Mouse (Mus musculus) G1E (cell line): ENCODE data around the gene Whrn.

ENCODE experiments used
- CTCF ChIP-seq: IDR thresholded peaks from 2 replicates; pipeline ENCODE4 v1.5.1; 2012; ENCODE audit warnings: low read depth, low read length, inconsistent platforms, mixed read lengths
- TAL1 ChIP-seq: conservative IDR thresholded peaks from 2 replicates; pipeline ENCODE4 v1.6.1; 2012; ENCODE audit warnings: low read depth, low read length, inconsistent platforms, mixed read lengths

GRCm38 (mm10) chr4:63374331-63374730, 121.5 kb downstream of the Whrn start:
- no peak for TF ChIP-seq CTCF
- no peak for TF ChIP-seq TAL1
